Mouse (Mus musculus) liver, embryonic 14.5 days (tissue): ENCODE results near the gene Pum2.

Experiments used
- CTCF ChIP-seq: IDR thresholded peaks from 2 replicates; pipeline ENCODE4 v1.5.1; 2016; ENCODE audit warnings: antibody characterized with exemption, low read depth, control low read depth
- EP300 ChIP-seq: IDR thresholded peaks from 2 replicates; pipeline ENCODE4 v1.6.1; 2016; ENCODE audit warnings: antibody characterized with exemption, low read depth

DNA sequence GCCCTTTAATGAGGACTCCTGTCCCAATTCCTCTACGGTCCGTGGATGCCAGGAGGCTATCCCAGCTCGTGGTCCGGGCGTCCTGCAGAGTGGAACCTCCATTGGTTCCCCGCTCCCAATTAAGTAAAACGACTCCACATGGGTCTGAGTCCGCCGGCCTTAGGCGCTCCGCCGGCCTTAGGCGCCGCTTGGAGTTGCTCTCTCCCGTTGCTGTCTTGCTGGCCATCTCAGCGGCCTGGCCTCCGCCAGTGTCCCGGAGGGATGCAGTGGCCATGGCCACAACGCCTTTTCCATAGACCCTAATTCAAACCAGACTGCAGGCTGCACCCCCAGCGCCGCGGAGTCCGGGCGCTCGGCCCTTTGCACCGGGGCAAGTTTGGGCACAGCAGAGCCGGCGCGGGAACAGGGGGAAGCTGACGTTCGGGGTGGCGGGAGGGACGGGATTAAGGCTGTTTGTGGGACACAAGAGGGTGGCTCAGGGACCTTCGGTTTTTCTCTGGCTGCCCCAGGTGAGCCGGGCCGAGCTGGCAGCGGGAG, 98.0 kb downstream of the Pum2 start:
- no peak for TF ChIP-seq CTCF
- no peak for TF ChIP-seq EP300
